Mouse (Mus musculus) lung, embryonic 14.5 days (tissue): Measurements from ENCODE around the gene Retreg3. TPM values are rescaled to one million over a fixed set of nuclear protein-coding genes. Genes with fewer than 3 reads are reported as not detected.

Experiments
- ATAC-seq: fragments of 200-750 bp; cut with Nextera tagmentation; 2 replicates; pipeline ENCODE4 v1.8.0; 2017; ENCODE audit warnings: mild to moderate bottlenecking, moderate TSS enrichment, moderate library complexity; ENCODE audit not compliant: insufficient read depth
- DNase-seq: peaks from one replicate; pipeline ENCODE4 v3.0.0-alpha.2; 2015
- H3K27ac ChIP-seq: fragments of 300-500 bp; sonication (generic); 2 replicates; pipeline ENCODE4 v1.5.1; 2014; ENCODE audit warnings: low read depth, mild to moderate bottlenecking, moderate library complexity
- H3K27me3 ChIP-seq: fragments of 300-500 bp; sonication (generic); 2 replicates; pipeline ENCODE4 v1.6.1; 2014; ENCODE audit warnings: low read length, control low read depth; ENCODE audit not compliant: insufficient read depth
- H3K36me3 ChIP-seq: fragments of 300-500 bp; sonication (generic); 2 replicates; pipeline ENCODE4 v1.6.1; 2014; ENCODE audit warnings: control low read depth; ENCODE audit not compliant: insufficient read depth
- H3K4me1 ChIP-seq: fragments of 300-500 bp; sonication (generic); 2 replicates; pipeline ENCODE4 v1.6.1; 2014; ENCODE audit warnings: antibody characterized with exemption, control low read depth; ENCODE audit not compliant: insufficient read depth
- H3K4me2 ChIP-seq: fragments of 300-500 bp; sonication (generic); 2 replicates; pipeline ENCODE4 v1.6.1; 2014; ENCODE audit warnings: mild to moderate bottlenecking
- H3K4me3 ChIP-seq: fragments of 300-500 bp; sonication (generic); 2 replicates; pipeline ENCODE4 v1.5.1; 2014; ENCODE audit warnings: low read depth, low read length
- H3K9ac ChIP-seq: fragments of 300-500 bp; sonication (generic); 2 replicates; pipeline ENCODE4 v1.6.1; 2014
- H3K9me3 ChIP-seq: fragments of 300-500 bp; sonication (generic); 2 replicates; pipeline ENCODE4 v1.6.1; 2016; ENCODE audit warnings: low read depth, low read length, control low read depth
- CTCF ChIP-seq: IDR thresholded peaks from 2 replicates; pipeline ENCODE4 v1.5.1; 2016; ENCODE audit warnings: antibody characterized with exemption, low read depth
- WGBS: fragments of 180-500 bp; shearing (Covaris S2); extraction: QIAGEN DNeasy Blood & Tissue Kit; methylation state at CpG from one replicate; pipeline ENCODE4 v1.1.7; 2014; 5-methylcytosine and 5-hydroxymethylcytosine counted together
- polyA plus RNA-seq: library from polyadenylated mRNA; unstranded; fragments of >200 nt; fragmentation: Nextera tagmentation; extraction: Ambion mirVana; gene quantifications from 2 replicates; pipeline ENCODE4 v1.2.1, GENCODE M21; 2014

The Retreg3 gene
- polyA plus RNA-seq, 1 experiment from 2014 or later, result 9.3 TPM

- H3K27ac ChIP-seq, result peak overlapping the region; percentile 33; the same call in 1 of the 2 replicates
- no peak for TF ChIP-seq CTCF
- no peaks in the 10 kb centered on the region for H3K9me3 ChIP-seq
- 0% methylated on average over 18 of the region's 18 CpGs for WGBS
- ATAC-seq, result no peak
- H3K27me3 ChIP-seq, result no peaks in the 10 kb centered on the region
- H3K36me3 ChIP-seq, result peaks cover 73% of the 10 kb centered on the region
- no peak for DNase-seq
- no peaks in the 10 kb centered on the region for H3K4me1 ChIP-seq
- peak overlapping the region; percentile 67 for H3K9ac ChIP-seq
- H3K4me3 ChIP-seq, result peak overlapping the region; percentile 71
- peak overlapping the region; percentile 96 for H3K4me2 ChIP-seq
Observed at GRCm38 (mm10) chr11:101094930-101095313, 24.8 kb downstream of the Retreg3 start.

GRCm38 (mm10) chr11:101089931-101090330 is 29.8 kb downstream of the Retreg3 start:
- Histone ChIP-seq H3K9ac (no peak overlapping the region), H3K36me3 (peaks cover 57% of the 10 kb centered on the region), H3K9me3 (no peaks in the 10 kb centered on the region), H3K27me3 (no peaks in the 10 kb centered on the region), H3K27ac (no peak overlapping the region), H3K4me3 (no peak overlapping the region), H3K4me1 (peaks cover 4% of the 10 kb centered on the region), H3K4me2 (no peak overlapping the region)
- DNase-seq (no peak), ATAC-seq (no peak)
- WGBS, result 87% methylated on average over 1 of the region's 1 CpGs
- TF ChIP-seq CTCF, result no peak

- peak overlapping the region; percentile 78 for H3K4me3 ChIP-seq
- peaks cover 4% of the 10 kb centered on the region for H3K4me1 ChIP-seq
- peak overlapping the region; percentile 96 for H3K4me2 ChIP-seq
- no peaks in the 10 kb centered on the region for H3K9me3 ChIP-seq
- H3K36me3 ChIP-seq, result peaks cover 50% of the 10 kb centered on the region
- ATAC-seq (no peak), DNase-seq (no peak)
- H3K27ac ChIP-seq, result peak overlapping the region; percentile 87
- H3K27me3 ChIP-seq, result no peaks in the 10 kb centered on the region
- no peak for TF ChIP-seq CTCF
- peak overlapping the region; percentile 78 for H3K9ac ChIP-seq
- WGBS, result 9% methylated on average over 8 of the region's 8 CpGs
Observed at GRCm38 (mm10) chr11:101087682-101088055, 32.0 kb downstream of the Retreg3 start.

- peak within 1 kb of the TSS; percentile 78 for H3K4me3 ChIP-seq
- ATAC-seq, result peak; percentile 80
- H3K36me3 ChIP-seq, result peaks cover 44% of the 10 kb centered on the region
Observed at GRCm38 (mm10) chr11:101086756-101087681, 32.7 kb downstream of the Retreg3 start, which contains the start of gene Mlx. Gene Mlx, plus strand, starts transcription at chr11:101087277.

GRCm38 (mm10) chr11:101086323-101086674 is 33.4 kb downstream of the Retreg3 start:
- Histone ChIP-seq H3K4me1 (peaks cover 7% of the 10 kb centered on the region), H3K4me2 (peak overlapping the region; percentile 96), H3K27ac (peak overlapping the region; percentile 87; the same call in 1 of the 2 replicates), H3K36me3 (peaks cover 37% of the 10 kb centered on the region), H3K27me3 (peaks cover 6% of the 10 kb centered on the region; the same call in 1 of the 2 replicates), H3K4me3 (peak overlapping the region; percentile 78; the same call in 1 of the 2 replicates), H3K9ac (peak overlapping the region; percentile 78; the same call in 1 of the 2 replicates), H3K9me3 (no peaks in the 10 kb centered on the region)
- WGBS, result 69% methylated on average over 6 of the region's 6 CpGs
- ATAC-seq (no peak), DNase-seq (peak; percentile 33)
- no peak for TF ChIP-seq CTCF

More at GRCm38 (mm10) chr11:101086756-101087681, 32.7 kb downstream of the Retreg3 start, which contains the start of gene Mlx:
- Histone ChIP-seq H3K4me1 (peaks cover 4% of the 10 kb centered on the region), H3K9me3 (no peaks in the 10 kb centered on the region), H3K27ac (peak within 1 kb of the TSS; percentile 87), H3K9ac (peak within 1 kb of the TSS; percentile 78), H3K4me2 (peak within 1 kb of the TSS; percentile 96), H3K27me3 (no peaks in the 10 kb centered on the region)
- TF ChIP-seq CTCF, result no peak
- DNase-seq, result peak; percentile 96
- WGBS, result 2% methylated on average over 52 of the region's 52 CpGs

- ATAC-seq, result no peak
- peaks cover 10% of the 10 kb centered on the region for H3K4me1 ChIP-seq
- no peak overlapping the region for H3K4me2 ChIP-seq
- 89% methylated on average over 18 of the region's 18 CpGs for WGBS
- no peak overlapping the region for H3K27ac ChIP-seq
- H3K27me3 ChIP-seq, result peaks cover 11% of the 10 kb centered on the region
- TF ChIP-seq CTCF, result no peak
- H3K9me3 ChIP-seq, result no peaks in the 10 kb centered on the region
- H3K4me3 ChIP-seq, result no peak overlapping the region
- H3K36me3 ChIP-seq, result peaks cover 31% of the 10 kb centered on the region
- H3K9ac ChIP-seq, result no peak overlapping the region
- DNase-seq, result no peak
Observed at GRCm38 (mm10) chr11:101085617-101086322, 33.9 kb downstream of the Retreg3 start.

GRCm38 (mm10) chr11:101084811-101085210 is 34.9 kb downstream of the Retreg3 start:
- no peak for TF ChIP-seq CTCF
- no peak for DNase-seq
- WGBS, result 90% methylated on average over 12 of the region's 12 CpGs

More at GRCm38 (mm10) chr11:101084811-101085210, 34.9 kb downstream of the Retreg3 start:
- peaks cover 22% of the 10 kb centered on the region for H3K36me3 ChIP-seq
- H3K4me2 ChIP-seq, result no peak overlapping the region
- no peak overlapping the region for H3K9ac ChIP-seq
- no peaks in the 10 kb centered on the region for H3K9me3 ChIP-seq
- no peak overlapping the region for H3K27ac ChIP-seq
- peaks cover 21% of the 10 kb centered on the region for H3K27me3 ChIP-seq
- peaks cover 10% of the 10 kb centered on the region for H3K4me1 ChIP-seq
- no peak for ATAC-seq
- H3K4me3 ChIP-seq, result no peak overlapping the region
